Mouse (Mus musculus): ENCODE measurements at regions not wholly inside any gene's neighbourhood (a gene's known extent, or its start where the extent isn't known, plus 50 kb on each side); places are given as distances from the start of the nearest gene placed in this dataset.

DNA sequence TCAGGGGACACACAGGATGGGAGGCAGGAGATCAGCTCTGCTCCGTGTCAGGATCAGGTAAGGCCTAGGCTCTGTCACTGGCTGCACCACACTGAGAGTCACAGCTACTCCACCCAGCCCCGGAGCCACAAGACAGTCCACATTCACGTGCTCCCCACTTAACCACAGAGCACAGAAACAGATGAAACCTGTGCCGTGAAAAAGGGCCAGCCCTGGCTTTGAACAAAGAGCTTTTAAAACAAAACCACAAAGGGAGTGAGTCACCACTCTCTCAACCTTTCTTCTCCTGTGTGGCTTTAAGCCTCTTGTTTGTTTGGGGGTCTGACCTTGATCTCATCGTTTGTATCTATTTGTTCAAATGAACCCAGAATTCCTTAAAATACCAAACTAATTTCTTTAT lies 150.6 kb downstream of the Klf5 start:
- Histone ChIP-seq H3K4me1 (ENCODE audit: control insufficient read depth, insufficient read depth, low read length) (no peaks in the 10 kb centered on the region), H3K9ac (replicated peaks; ENCODE audit: low read length) (no peak overlapping the region), H3K4me3 (replicated peaks; ENCODE audit: low read depth, low read length) (no peak overlapping the region), H3K4me2 (ENCODE audit: low read length) (no peak overlapping the region), H3K9me3 (ENCODE audit: control insufficient read depth, low read length) (no peaks in the 10 kb centered on the region), H3K36me3 (ENCODE audit: control insufficient read depth, insufficient read depth, low read length) (no peaks in the 10 kb centered on the region), H3K27me3 (ENCODE audit: control insufficient read depth, insufficient read depth, low read length) (no peaks in the 10 kb centered on the region), H3K27ac (replicated peaks; ENCODE audit: low read depth, low read length) (no peak overlapping the region)
- no peak for ATAC-seq (ENCODE audit: low FRiP score, low TSS enrichment)
- DNase-seq, result no peak
- WGBS, result 48% methylated on average over 5 of the region's 5 CpGs

DNA sequence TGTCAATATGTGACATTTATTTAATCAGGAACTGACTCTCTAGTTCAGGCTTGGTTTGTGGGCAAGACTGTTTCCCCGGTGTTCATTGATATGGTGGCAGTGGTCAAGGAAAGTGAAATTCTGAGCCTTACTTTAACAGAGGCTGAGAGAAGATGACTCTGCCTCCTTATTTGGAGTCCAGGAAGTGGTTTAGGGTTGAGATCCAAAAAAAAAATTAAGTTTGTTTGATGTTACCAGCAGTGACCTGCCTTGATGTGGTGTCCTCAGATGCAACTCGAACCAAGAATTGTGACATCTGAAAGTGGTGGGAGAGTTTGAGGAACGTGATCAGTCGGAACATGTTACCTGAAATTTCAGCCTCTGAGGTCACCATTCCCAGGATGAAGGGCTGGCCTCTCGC lies 151.4 kb downstream of the Klf5 start:
- no peaks in the 10 kb centered on the region for H3K4me1 ChIP-seq (ENCODE audit: control insufficient read depth, insufficient read depth, low read length)
- H3K9me3 ChIP-seq (ENCODE audit: control insufficient read depth, low read length), result no peaks in the 10 kb centered on the region
- no peak for ATAC-seq (ENCODE audit: low FRiP score, low TSS enrichment)
- H3K27ac ChIP-seq (replicated peaks; ENCODE audit: low read depth, low read length), result no peak overlapping the region
- H3K9ac ChIP-seq (replicated peaks; ENCODE audit: low read length), result no peak overlapping the region
- H3K27me3 ChIP-seq (ENCODE audit: control insufficient read depth, insufficient read depth, low read length), result no peaks in the 10 kb centered on the region
- no peaks in the 10 kb centered on the region for H3K36me3 ChIP-seq (ENCODE audit: control insufficient read depth, insufficient read depth, low read length)
- no peak overlapping the region for H3K4me2 ChIP-seq (ENCODE audit: low read length)
- no peak for DNase-seq
- H3K4me3 ChIP-seq (replicated peaks; ENCODE audit: low read depth, low read length), result no peak overlapping the region
- WGBS, result 91% methylated on average over 5 of the region's 5 CpGs

DNA sequence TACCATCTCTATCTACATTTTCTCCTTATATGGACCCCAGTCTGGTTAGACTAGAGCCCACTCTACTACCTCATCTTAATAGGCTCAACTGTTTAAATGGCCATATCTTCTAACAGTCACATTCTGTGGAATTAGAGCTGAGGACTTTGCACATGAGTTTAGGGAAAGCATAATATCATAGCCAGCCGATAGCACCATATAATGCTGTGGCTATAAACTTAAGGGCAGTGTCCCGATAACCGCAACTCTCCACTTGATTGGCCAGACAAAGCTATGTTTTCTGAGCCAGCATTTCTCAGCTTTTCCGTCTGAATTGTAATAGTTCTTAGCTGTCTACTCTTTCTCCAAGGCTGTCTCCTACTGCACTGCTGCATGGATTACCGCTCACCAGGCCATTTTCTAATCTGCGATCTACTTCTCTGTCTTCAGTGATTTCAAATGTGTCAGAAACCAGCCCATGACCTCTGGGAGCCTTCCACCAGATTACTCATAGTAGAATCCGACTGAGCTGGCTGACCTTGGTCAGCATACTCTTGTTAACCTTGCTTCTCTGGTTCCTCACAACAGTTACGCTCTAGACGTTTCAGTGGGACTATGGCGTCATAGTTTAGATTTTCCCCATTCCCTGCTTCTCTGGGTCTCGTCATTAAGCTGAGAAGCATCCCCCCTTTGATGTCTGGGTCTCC lies 152.8 kb downstream of the Klf5 start:
- Histone ChIP-seq H3K4me1 (ENCODE audit: control insufficient read depth, insufficient read depth, low read length) (no peaks in the 10 kb centered on the region), H3K9ac (replicated peaks; ENCODE audit: low read length) (no peak overlapping the region), H3K27me3 (ENCODE audit: control insufficient read depth, insufficient read depth, low read length) (no peaks in the 10 kb centered on the region), H3K27ac (replicated peaks; ENCODE audit: low read depth, low read length) (no peak overlapping the region), H3K4me2 (ENCODE audit: low read length) (no peak overlapping the region), H3K36me3 (ENCODE audit: control insufficient read depth, insufficient read depth, low read length) (no peaks in the 10 kb centered on the region), H3K9me3 (ENCODE audit: control insufficient read depth, low read length) (no peaks in the 10 kb centered on the region), H3K4me3 (replicated peaks; ENCODE audit: low read depth, low read length) (no peak overlapping the region)
- WGBS, result 91% methylated on average over 11 of the region's 11 CpGs
- ATAC-seq (ENCODE audit: low FRiP score, low TSS enrichment) (no peak), DNase-seq (no peak)

DNA sequence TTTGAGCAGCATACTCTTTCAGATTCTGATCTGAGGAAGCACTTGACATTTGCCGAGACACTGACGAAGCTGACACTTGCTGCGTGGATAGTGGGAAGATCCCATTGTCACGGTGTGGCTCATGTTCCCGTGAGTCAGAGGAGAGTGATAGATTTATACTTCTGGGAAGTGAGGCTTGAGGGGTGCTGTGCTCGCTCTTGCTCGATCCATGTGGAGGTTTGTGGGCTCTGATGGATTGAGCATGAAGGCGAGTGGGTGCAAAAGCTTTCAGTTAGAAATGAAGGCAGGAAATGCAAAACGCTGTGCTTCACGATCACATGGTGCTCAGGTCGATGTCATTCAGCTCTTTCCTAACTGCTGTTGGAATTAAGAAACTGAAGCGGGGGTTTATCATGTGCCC lies 155.4 kb downstream of the Klf5 start:
- no peak overlapping the region for H3K9ac ChIP-seq (replicated peaks; ENCODE audit: low read length)
- H3K36me3 ChIP-seq (ENCODE audit: control insufficient read depth, insufficient read depth, low read length), result no peaks in the 10 kb centered on the region
- H3K4me3 ChIP-seq (replicated peaks; ENCODE audit: low read depth, low read length), result no peak overlapping the region
- no peaks in the 10 kb centered on the region for H3K27me3 ChIP-seq (ENCODE audit: control insufficient read depth, insufficient read depth, low read length)
- H3K27ac ChIP-seq (replicated peaks; ENCODE audit: low read depth, low read length), result no peak overlapping the region
- 89% methylated on average over 12 of the region's 12 CpGs for WGBS
- H3K9me3 ChIP-seq (ENCODE audit: control insufficient read depth, low read length), result no peaks in the 10 kb centered on the region
- no peak overlapping the region for H3K4me2 ChIP-seq (ENCODE audit: low read length)
- DNase-seq, result no peak
- ATAC-seq (ENCODE audit: low FRiP score, low TSS enrichment), result no peak
- no peaks in the 10 kb centered on the region for H3K4me1 ChIP-seq (ENCODE audit: control insufficient read depth, insufficient read depth, low read length)

DNA sequence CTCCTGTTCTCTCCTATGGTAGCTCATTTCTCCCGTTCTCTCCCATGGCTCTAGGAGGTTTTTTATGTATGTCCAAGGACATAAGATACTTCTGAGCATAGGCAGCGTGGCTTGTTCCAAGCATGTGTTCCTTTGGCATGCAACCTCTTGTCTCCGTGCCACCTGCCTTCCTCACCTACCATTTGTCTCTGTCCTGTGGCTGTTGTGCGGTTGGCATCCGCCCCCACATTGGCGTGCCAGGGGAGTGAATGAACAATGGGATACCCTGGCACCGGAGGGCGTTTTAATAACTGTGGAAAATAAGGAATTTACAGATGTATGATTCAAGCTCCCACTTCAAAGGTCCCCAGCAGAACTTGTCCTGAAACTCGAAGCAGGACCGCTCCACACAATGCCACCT lies 158.1 kb downstream of the Klf5 start:
- Histone ChIP-seq H3K9ac (replicated peaks; ENCODE audit: low read length) (no peak overlapping the region), H3K9me3 (ENCODE audit: control insufficient read depth, low read length) (no peaks in the 10 kb centered on the region), H3K36me3 (ENCODE audit: control insufficient read depth, insufficient read depth, low read length) (no peaks in the 10 kb centered on the region), H3K27ac (replicated peaks; ENCODE audit: low read depth, low read length) (no peak overlapping the region), H3K27me3 (ENCODE audit: control insufficient read depth, insufficient read depth, low read length) (no peaks in the 10 kb centered on the region), H3K4me1 (ENCODE audit: control insufficient read depth, insufficient read depth, low read length) (no peaks in the 10 kb centered on the region), H3K4me3 (replicated peaks; ENCODE audit: low read depth, low read length) (no peak overlapping the region), H3K4me2 (ENCODE audit: low read length) (no peak overlapping the region)
- ATAC-seq (ENCODE audit: low FRiP score, low TSS enrichment), result no peak
- 90% methylated on average over 10 of the region's 10 CpGs for WGBS
- no peak for DNase-seq

DNA sequence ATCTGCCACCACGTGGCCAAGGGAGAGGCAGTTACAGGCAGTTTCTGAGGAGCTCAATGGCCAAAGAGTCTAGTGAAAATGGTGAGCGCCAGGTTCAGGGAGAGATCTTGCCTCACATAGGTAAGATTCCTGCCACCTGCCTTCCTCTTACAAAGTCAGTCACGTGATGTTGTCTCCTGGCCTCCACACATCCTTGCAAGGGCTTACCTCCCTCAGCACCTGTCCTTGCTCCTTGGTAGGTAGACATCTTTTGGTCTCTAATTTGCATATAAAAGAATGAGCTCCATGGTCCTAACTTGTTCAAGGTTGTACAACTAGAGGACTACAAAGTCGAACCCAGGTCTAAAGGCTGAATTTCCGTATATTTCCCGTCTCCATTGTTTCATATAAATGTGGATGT lies 159.1 kb downstream of the Klf5 start:
- no peak overlapping the region for H3K27ac ChIP-seq (replicated peaks; ENCODE audit: low read depth, low read length)
- no peaks in the 10 kb centered on the region for H3K4me1 ChIP-seq (ENCODE audit: control insufficient read depth, insufficient read depth, low read length)
- no peak for ATAC-seq (ENCODE audit: low FRiP score, low TSS enrichment)

DNA sequence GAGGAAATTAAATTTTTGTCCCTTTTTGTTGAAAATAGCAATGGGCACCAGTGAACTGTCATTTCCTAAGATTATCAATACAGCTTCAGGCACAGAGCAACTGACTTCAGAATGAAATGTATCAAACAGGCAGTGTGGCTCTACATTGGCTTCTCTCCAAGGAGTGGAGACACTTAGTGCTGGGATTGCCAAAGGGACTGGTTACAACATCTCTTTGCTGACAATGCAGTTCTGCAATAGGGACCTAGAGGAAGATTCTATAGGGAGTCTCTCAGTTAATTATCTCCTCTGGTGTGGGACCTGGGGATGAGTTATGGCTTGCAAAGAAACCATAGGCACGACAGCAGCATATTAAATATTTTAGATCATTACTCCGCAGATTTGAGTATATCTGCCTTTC lies 173.6 kb downstream of the Klf5 start:
- WGBS, result 94% methylated on average over 2 of the region's 2 CpGs
- Histone ChIP-seq H3K4me3 (replicated peaks; ENCODE audit: low read depth, low read length) (no peak overlapping the region), H3K27ac (replicated peaks; ENCODE audit: low read depth, low read length) (no peak overlapping the region), H3K27me3 (ENCODE audit: control insufficient read depth, insufficient read depth, low read length) (no peaks in the 10 kb centered on the region), H3K4me1 (ENCODE audit: control insufficient read depth, insufficient read depth, low read length) (no peaks in the 10 kb centered on the region), H3K4me2 (ENCODE audit: low read length) (no peak overlapping the region), H3K36me3 (ENCODE audit: control insufficient read depth, insufficient read depth, low read length) (no peaks in the 10 kb centered on the region), H3K9me3 (ENCODE audit: control insufficient read depth, low read length) (no peaks in the 10 kb centered on the region), H3K9ac (replicated peaks; ENCODE audit: low read length) (no peak overlapping the region)
- no peak for DNase-seq
- no peak for ATAC-seq (ENCODE audit: low FRiP score, low TSS enrichment)

More for the DNA sequence above, 159.1 kb downstream of the Klf5 start:
- no peaks in the 10 kb centered on the region for H3K36me3 ChIP-seq (ENCODE audit: control insufficient read depth, insufficient read depth, low read length)
- no peak overlapping the region for H3K4me3 ChIP-seq (replicated peaks; ENCODE audit: low read depth, low read length)
- H3K4me2 ChIP-seq (ENCODE audit: low read length), result no peak overlapping the region
- no peaks in the 10 kb centered on the region for H3K9me3 ChIP-seq (ENCODE audit: control insufficient read depth, low read length)
- WGBS, result 86% methylated on average over 6 of the region's 6 CpGs
- DNase-seq, result no peak
- no peak overlapping the region for H3K9ac ChIP-seq (replicated peaks; ENCODE audit: low read length)
- H3K27me3 ChIP-seq (ENCODE audit: control insufficient read depth, insufficient read depth, low read length), result no peaks in the 10 kb centered on the region

DNA sequence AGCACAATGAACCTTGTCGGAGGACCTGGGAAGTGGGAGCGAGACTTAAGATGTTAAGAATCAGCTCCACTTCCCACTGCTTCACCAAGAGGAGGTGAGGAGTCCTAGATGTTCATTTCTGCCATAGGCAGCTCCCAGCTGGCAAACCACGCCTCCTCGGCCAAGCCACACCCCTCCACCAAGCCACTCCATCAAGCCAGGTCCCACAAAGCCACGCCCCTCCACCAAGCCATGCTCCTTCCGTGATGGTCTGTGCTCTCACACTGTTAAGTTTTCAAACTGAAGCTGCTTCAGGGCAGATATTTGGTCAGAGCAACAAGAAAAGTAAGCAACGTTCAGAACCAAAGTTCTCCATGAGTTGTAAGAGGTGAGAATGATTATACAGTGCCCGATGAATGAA lies 176.8 kb downstream of the Klf5 start:
- ATAC-seq (ENCODE audit: low FRiP score, low TSS enrichment) (no peak), DNase-seq (no peak)
- 72% methylated on average over 8 of the region's 8 CpGs for WGBS
- no peak overlapping the region for H3K4me2 ChIP-seq (ENCODE audit: low read length)
- H3K4me3 ChIP-seq (replicated peaks; ENCODE audit: low read depth, low read length), result no peak overlapping the region
- H3K9ac ChIP-seq (replicated peaks; ENCODE audit: low read length), result no peak overlapping the region
- no peaks in the 10 kb centered on the region for H3K27me3 ChIP-seq (ENCODE audit: control insufficient read depth, insufficient read depth, low read length)
- H3K4me1 ChIP-seq (ENCODE audit: control insufficient read depth, insufficient read depth, low read length), result no peaks in the 10 kb centered on the region
- H3K36me3 ChIP-seq (ENCODE audit: control insufficient read depth, insufficient read depth, low read length), result no peaks in the 10 kb centered on the region
- H3K27ac ChIP-seq (replicated peaks; ENCODE audit: low read depth, low read length), result no peak overlapping the region
- H3K9me3 ChIP-seq (ENCODE audit: control insufficient read depth, low read length), result no peaks in the 10 kb centered on the region

DNA sequence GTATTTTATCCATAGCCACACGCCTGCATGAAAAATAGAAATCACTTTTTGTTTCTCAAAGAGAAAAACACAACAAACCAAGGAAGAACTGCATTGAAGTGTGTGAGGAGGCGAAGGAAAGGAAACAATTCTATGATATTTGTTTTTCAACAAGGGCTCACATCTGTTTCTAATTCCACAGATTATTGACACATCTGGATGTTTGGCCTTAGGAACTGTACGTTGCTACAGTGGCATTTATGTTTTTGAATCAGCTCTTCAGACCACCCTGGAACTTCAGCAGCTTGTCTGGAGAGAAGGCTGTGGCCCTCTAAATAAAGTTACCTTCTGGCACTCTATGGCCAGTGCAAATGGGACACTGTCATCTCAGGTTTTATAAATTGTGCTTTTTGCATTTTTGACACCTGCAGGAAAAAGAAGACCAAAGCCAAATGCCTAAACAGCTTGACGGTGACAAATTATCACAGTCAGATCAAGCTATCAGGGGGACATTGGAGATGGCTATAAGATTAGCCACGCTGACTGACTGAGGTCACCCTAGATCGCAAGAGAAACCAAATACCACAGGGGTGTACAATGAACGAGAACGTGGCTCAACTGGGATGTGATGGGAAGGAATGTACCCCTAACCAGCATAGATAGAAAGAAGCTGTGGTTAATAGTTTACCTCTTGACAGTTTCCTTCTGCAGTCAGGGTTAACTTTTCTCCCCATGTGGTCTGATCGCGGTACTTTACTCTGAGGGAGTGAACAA lies 182.0 kb downstream of the Klf5 start:
- no peak overlapping the region for H3K9ac ChIP-seq (replicated peaks; ENCODE audit: low read length)
- WGBS, result 66% methylated on average over 10 of the region's 10 CpGs
- ATAC-seq (ENCODE audit: low FRiP score, low TSS enrichment) (no peak), DNase-seq (no peak)
- H3K9me3 ChIP-seq (ENCODE audit: control insufficient read depth, low read length), result no peaks in the 10 kb centered on the region
- no peak overlapping the region for H3K27ac ChIP-seq (replicated peaks; ENCODE audit: low read depth, low read length)
- no peak overlapping the region for H3K4me2 ChIP-seq (ENCODE audit: low read length)
- H3K4me1 ChIP-seq (ENCODE audit: control insufficient read depth, insufficient read depth, low read length), result no peaks in the 10 kb centered on the region
- H3K36me3 ChIP-seq (ENCODE audit: control insufficient read depth, insufficient read depth, low read length), result no peaks in the 10 kb centered on the region
- no peaks in the 10 kb centered on the region for H3K27me3 ChIP-seq (ENCODE audit: control insufficient read depth, insufficient read depth, low read length)
- no peak overlapping the region for H3K4me3 ChIP-seq (replicated peaks; ENCODE audit: low read depth, low read length)

All from midbrain, embryonic 14.5 days (tissue).